Mouse (Mus musculus): ENCODE measurements around the gene Agfg1.
"Not testable (repeated sequence)": the region's sequence is repeated elsewhere in the genome, so short reads cannot be mapped to it uniquely, and the experiment has no call there.

The Agfg1 gene

GRCm38 (mm10) chr1:82913434-82913833 lies 74.2 kb downstream of the Agfg1 start:
- DNase-seq: not testable (repeated sequence)

- no peak for DNase-seq
Measured at GRCm38 (mm10) chr1:82924650-82925049, 85.4 kb downstream of the Agfg1 start, which contains the start of gene A030014E15Rik. TSS of gene A030014E15Rik (plus strand) at chr1:82924917.

- not testable (repeated sequence) for DNase-seq
Measured at GRCm38 (mm10) chr1:82930558-82930957, 91.3 kb downstream of the Agfg1 start.

- DNase-seq: not testable (repeated sequence)
Measured at GRCm38 (mm10) chr1:82931326-82931725, 92.0 kb downstream of the Agfg1 start, which contains the start of gene Gm6217. TSS of gene Gm6217 (minus strand) at chr1:82931399.

GRCm38 (mm10) chr1:82938666-82939065 lies 99.4 kb downstream of the Agfg1 start:
- no peak for DNase-seq

GRCm38 (mm10) chr1:82942505-82942904 lies 103.2 kb downstream of the Agfg1 start:
- not testable (repeated sequence) for DNase-seq

- not testable (repeated sequence) for DNase-seq
Measured at GRCm38 (mm10) chr1:82943295-82943694, 104.0 kb downstream of the Agfg1 start, which contains the start of gene A030003K21Rik. TSS of gene A030003K21Rik (minus strand) at chr1:82943388.

GRCm38 (mm10) chr1:82946029-82946428 lies 106.7 kb downstream of the Agfg1 start:
- not testable (repeated sequence) for DNase-seq

- no peak for DNase-seq
Measured at GRCm38 (mm10) chr1:82948601-82949000, 109.3 kb downstream of the Agfg1 start.
